Mouse (Mus musculus): ENCODE measurements around the gene Arid4b.

Gene Arid4b

GRCm38 (mm10) chr13:14062209-14063012 is 621 bp upstream of the Arid4b start:
- no peak for DNase-seq (ENCODE audit: low read depth, low spot score)

DNA sequence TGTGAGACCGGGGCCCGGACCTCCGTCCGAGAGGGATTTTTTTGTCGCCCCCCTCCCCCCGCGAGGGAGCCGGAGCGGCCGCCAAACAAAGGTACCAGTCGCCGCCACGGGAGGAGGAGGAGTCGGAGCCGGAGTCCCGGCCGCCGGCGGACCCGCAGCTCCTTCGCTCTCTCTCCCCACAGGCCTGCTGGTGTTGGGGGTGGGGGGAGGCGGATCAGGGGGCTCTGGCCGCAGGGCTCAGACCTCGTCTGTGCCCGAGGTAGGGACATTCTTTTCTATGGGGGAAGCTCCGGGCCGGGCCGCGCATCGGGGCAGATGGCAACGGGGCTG is 875 bp downstream of the Arid4b start:
- peak; percentile 46 for DNase-seq (ENCODE audit: low read depth, low spot score)

GRCm38 (mm10) chr13:14064341-14065027 is 1.5 kb downstream of the Arid4b start:
- no peak for DNase-seq (ENCODE audit: low read depth, low spot score)

GRCm38 (mm10) chr13:14065028-14065380 is 2.0 kb downstream of the Arid4b start:
- DNase-seq (ENCODE audit: low read depth, low spot score) = no peak

GRCm38 (mm10) chr13:14065701-14066100 is 2.7 kb downstream of the Arid4b start:
- no peak for DNase-seq (ENCODE audit: low read depth, low spot score)

DNA sequence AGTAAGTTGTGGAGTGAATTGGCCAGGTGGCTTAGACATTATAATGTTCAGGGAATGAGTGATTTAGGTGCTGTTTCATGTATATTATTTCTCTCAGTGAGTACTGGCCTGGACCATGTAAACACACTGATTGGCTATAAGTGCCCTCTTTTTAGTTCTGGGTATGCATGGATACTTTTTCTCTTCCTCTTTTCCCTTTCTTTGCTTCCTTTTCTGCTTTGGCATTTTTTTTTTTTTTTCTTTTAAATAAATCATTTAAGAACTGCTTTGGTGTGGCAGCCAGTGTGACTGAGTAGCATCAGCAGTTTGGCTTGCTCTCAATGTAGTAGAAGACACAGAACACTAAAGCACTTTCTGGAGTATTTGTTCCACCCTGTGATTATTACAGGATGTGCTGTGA is 5.0 kb downstream of the Arid4b start:
- DNase-seq (ENCODE audit: low read depth, low spot score) = no peak

GRCm38 (mm10) chr13:14069291-14069690 is 6.3 kb downstream of the Arid4b start:
- no peak for DNase-seq (ENCODE audit: low read depth, low spot score)

DNA sequence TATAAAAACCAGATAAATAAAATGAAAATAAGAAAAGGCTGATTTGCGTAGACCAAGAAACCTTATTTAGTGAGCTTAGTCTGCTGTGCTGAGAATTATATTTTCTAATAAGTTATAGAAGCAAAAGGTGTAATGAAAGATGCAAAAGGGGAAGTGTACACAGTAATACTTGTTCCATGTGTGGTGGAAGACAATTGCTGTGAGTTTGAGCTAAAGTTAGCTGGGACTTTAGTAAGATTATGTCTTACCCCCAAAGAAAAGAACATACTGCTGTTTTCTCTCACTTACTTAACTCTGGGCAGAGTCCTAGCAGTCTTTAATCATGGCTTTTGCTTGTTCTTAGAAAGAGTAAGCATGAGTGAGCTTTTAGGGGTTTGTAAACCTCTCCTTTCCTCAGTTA is 11.3 kb downstream of the Arid4b start:
- no peak for DNase-seq (ENCODE audit: low read depth, low spot score)

- no peak for DNase-seq (ENCODE audit: low read depth, low spot score)
These were observed 12.3 kb downstream of the Arid4b start for GRCm38 (mm10) chr13:14075326-14075725.

DNA sequence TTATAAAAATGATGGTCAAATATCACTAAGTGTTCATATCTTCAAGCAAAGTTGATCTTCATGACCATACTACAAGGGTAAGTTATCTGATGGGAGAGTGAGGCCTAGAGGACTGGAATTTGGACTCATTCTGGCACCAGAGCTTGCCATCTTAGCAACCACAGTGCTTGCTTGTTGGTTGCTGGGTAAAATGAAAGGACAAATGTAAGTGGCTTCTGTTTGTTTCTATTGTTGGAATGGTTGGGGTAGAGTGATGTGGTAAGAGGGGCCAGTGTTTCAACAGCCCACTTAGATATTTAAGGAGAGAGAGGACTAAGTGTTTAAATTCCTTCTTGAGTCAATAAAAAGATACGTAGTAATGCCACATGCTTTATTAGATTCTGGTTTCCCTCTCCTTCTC is 25.6 kb downstream of the Arid4b start:
- DNase-seq (ENCODE audit: low read depth, low spot score) = no peak

DNA sequence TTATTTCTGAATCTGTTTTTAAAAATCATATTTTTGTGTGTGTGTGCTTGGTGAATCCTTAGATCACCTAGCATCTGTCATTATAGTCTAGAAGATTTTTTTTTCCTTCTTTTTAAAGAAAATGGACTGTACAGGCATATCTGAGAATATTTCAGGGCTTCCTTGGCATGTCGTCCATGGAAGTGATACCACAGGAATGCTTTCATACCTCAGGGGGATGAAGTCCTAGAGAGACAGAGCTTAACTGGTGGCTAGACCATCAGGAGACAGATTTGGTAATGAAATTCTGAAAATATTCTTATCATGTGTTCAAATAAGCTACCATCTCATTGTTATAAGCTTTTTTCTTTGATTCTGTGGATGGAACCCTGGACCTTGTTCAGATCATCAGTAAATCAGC is 40.0 kb downstream of the Arid4b start:
- DNase-seq (ENCODE audit: low read depth, low spot score) = no peak

- DNase-seq (ENCODE audit: low read depth, low spot score) = no peak
These were observed 47.3 kb downstream of the Arid4b start for GRCm38 (mm10) chr13:14110154-14110873.

DNA sequence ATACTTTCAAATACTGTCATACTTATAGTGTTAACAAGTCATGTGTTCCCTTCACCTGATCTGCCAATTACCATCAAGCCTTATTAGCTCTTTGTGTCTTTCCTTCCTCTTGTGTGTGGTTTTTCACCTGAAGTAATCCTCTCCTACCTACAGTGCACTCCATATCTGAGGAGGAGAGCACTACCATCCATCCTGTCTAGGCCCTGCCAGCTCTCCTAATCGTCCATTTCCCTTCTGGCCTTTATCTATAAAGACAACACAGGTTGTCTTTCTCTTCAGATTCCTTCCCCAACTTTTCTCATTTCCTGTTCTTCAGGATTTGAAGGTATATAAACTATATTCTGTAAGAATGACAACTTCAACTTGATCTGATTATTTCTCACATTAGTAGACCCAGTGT is 48.1 kb downstream of the Arid4b start:
- DNase-seq (ENCODE audit: low read depth, low spot score) = no peak

DNA sequence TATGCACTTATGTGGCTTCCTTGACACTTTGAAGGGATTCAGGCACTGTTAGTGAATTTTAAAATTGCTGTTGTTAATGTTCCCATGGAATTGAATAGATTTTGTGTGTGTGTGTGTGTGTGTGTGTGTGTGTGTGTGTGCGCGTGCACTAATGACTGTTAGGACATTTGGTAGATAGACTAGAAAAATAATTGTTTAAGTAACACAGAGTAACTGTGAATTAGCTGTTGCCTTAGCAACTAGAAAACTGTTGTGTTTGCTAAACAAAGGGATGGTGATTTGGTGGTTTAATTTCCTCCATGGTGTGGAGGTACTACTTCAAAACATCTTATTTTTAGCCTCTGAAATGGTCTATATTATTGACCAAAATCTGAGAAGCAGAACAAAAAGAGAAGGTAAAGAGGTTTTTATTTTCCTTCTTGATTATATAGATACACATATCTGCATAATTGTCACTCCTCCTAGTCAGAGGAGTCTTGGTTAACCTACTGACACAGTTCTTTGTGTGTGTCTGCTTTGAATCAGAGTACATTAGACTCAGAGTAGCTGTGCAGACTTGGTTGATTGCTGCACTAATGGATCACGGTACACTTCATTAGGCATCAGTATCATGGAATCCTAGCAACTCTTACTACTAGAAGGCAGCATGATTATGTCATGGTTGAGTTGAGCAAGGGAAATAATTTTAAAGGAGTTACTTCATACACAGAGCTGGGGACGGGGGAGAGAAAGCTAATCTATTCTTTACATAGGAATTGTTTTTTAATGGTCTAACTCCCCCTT is 50.9 kb downstream of the Arid4b start:
- no peak for DNase-seq (ENCODE audit: low read depth, low spot score)

- no peak for DNase-seq (ENCODE audit: low read depth, low spot score)
These were observed 52.8 kb downstream of the Arid4b start for GRCm38 (mm10) chr13:14115805-14116204.

GRCm38 (mm10) chr13:14131651-14132050 is 68.6 kb downstream of the Arid4b start:
- no peak for DNase-seq (ENCODE audit: low read depth, low spot score)

- DNase-seq (ENCODE audit: low read depth, low spot score) = peak; percentile 3
These were observed 79.4 kb downstream of the Arid4b start for GRCm38 (mm10) chr13:14142294-14142966.

GRCm38 (mm10) chr13:14177989-14178388 is 115.0 kb downstream of the Arid4b start:
- no peak for DNase-seq (ENCODE audit: low read depth, low spot score)

DNA sequence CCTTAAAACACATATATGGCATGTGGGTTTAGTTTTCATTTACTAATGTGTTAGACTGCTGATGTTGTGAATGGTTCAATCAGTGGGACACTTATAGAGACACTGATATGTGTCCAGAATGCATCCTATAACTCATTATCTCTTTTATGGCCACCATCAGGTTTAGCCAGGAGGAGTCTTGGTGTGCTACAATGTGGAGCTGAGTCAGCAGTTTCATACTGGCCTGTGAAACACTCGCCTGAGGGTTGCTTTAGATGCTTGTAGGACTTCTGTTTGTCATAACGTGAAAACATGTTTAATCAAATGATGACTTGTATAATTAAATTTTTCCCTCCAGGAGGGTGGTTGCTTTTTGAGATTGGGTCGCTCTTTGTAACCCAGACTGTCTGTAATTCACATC is 116.6 kb downstream of the Arid4b start:
- DNase-seq (ENCODE audit: low read depth, low spot score) = no peak

- DNase-seq (ENCODE audit: low read depth, low spot score) = no peak
These were observed 182.9 kb downstream of the Arid4b start for GRCm38 (mm10) chr13:14245946-14246345.
